Mouse (Mus musculus) kidney, embryonic 14.5 days (tissue): Measurements from ENCODE around the gene Olfr730. TPM values are rescaled to one million over a fixed set of nuclear protein-coding genes. Genes with fewer than 3 reads are reported as not detected.

Experiments
- ATAC-seq: fragments of 200-750 bp; cut with Nextera tagmentation; 2 replicates; pipeline ENCODE4 v1.8.0; 2017; ENCODE audit warnings: moderate number of reproducible peaks, mild to moderate bottlenecking, moderate TSS enrichment, moderate library complexity; ENCODE audit not compliant: low FRiP score, low TSS enrichment
- H3K27ac ChIP-seq: fragments of 300-500 bp; sonication (generic); 2 replicates; pipeline ENCODE4 v1.5.1; 2014; ENCODE audit warnings: low read depth, mild to moderate bottlenecking, low read length, moderate library complexity, mixed read lengths
- H3K27me3 ChIP-seq: fragments of 300-500 bp; sonication (generic); 2 replicates; pipeline ENCODE4 v1.6.1; 2014; ENCODE audit warnings: mild to moderate bottlenecking, low read length; ENCODE audit not compliant: control insufficient read depth, insufficient read depth
- H3K36me3 ChIP-seq: fragments of 300-500 bp; sonication (generic); 2 replicates; pipeline ENCODE4 v1.6.1; 2014; ENCODE audit warnings: low read length, mixed read lengths; ENCODE audit not compliant: control insufficient read depth, insufficient read depth
- H3K4me1 ChIP-seq: fragments of 300-500 bp; sonication (generic); 2 replicates; pipeline ENCODE4 v1.6.1; 2014; ENCODE audit warnings: low read length, mixed read lengths; ENCODE audit not compliant: control insufficient read depth, insufficient read depth
- H3K4me2 ChIP-seq: fragments of 300-500 bp; sonication (generic); replicated peaks from 2 replicates; pipeline ENCODE4 v1.6.1; 2014; ENCODE audit warnings: low read depth, mild to moderate bottlenecking, low read length
- H3K4me3 ChIP-seq: fragments of 300-500 bp; sonication (generic); 2 replicates; pipeline ENCODE4 v1.5.1; 2014; ENCODE audit warnings: mild to moderate bottlenecking, low read length
- H3K9ac ChIP-seq: fragments of 300-500 bp; sonication (generic); 2 replicates; pipeline ENCODE4 v1.6.1; 2014; ENCODE audit warnings: low read depth, mild to moderate bottlenecking, low read length, moderate library complexity
- H3K9me3 ChIP-seq: fragments of 300-500 bp; sonication (generic); 2 replicates; pipeline ENCODE4 v1.6.1; 2016; ENCODE audit warnings: low read length; ENCODE audit not compliant: control insufficient read depth
- WGBS: fragments of 180-500 bp; shearing (Covaris S2); extraction: QIAGEN DNeasy Blood & Tissue Kit; methylation state at CpG from one replicate; pipeline ENCODE4 v1.1.7; 2014; 5-methylcytosine and 5-hydroxymethylcytosine counted together
- polyA plus RNA-seq: library from polyadenylated mRNA; unstranded; fragments of >200 nt; fragmentation: Nextera tagmentation; extraction: Ambion mirVana; gene quantifications from 2 replicates; pipeline ENCODE4 v1.2.1, GENCODE M21; 2014

Gene Olfr730
- not detected in 2 replicates for polyA plus RNA-seq

DNA sequence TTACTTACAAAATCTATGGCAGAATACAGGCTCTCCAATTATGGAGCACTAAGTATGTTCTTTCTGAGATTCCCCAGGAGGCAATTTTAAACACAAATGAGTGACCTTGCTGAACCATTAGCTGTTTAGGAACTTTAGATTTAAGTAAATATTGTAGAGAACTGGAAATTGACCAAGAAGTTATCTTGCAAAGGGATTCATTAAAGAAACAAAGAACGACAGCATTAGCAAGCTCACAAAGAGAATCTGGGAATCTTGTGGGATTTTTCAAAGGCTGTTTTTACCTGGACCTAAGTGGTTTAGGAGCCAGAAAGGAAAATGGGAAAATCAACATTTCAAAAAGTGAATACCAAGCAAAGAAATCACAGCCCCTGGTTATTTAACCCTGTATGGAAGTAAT lies at the start of gene Olfr730:
Gene Olfr730, minus strand, starts transcription at position 101 of the 400 bp plus-strand sequence.
- Histone ChIP-seq H3K36me3 (no peaks in the 10 kb centered on the region), H3K27ac (no peak within 1 kb of the TSS), H3K9me3 (no peaks in the 10 kb centered on the region), H3K4me3 (no peak within 1 kb of the TSS), H3K27me3 (no peaks in the 10 kb centered on the region), H3K9ac (no peak within 1 kb of the TSS), H3K4me2 (no peak within 1 kb of the TSS), H3K4me1 (no peaks in the 10 kb centered on the region)
- WGBS: 58% methylated on average over 1 of the region's 1 CpGs
- no peak for ATAC-seq

- Histone ChIP-seq H3K36me3 (no peaks in the 10 kb centered on the region), H3K9ac (no peak within 1 kb of the TSS), H3K27me3 (no peaks in the 10 kb centered on the region), H3K4me2 (no peak within 1 kb of the TSS), H3K9me3 (no peaks in the 10 kb centered on the region), H3K27ac (no peak within 1 kb of the TSS), H3K4me3 (no peak within 1 kb of the TSS), H3K4me1 (no peaks in the 10 kb centered on the region)
- ATAC-seq: no peak
Measured at GRCm38 (mm10) chr14:50152810-50153209, 35.2 kb downstream of the Olfr730 start, which contains the start of gene Olfr729. Gene Olfr729, minus strand, starts transcription at chr14:50152910.

DNA sequence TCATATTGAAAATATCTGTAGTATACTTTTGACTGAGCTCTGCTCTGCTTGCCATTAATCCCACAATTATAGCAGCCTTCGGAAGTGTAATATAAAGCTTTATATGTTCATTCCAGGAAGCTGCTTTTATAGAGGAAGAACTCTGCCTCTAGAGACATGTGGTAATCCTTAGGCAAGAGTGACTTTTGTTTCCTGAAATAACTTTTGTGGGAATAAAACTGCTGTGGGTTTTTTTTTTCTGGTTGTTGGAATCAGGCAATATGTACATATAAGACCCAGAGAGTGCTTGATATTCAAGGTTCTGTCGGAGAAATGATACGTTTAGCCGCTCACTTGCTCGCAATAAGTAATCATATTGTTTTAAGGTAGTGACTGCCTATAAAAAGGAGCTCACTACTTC lies 45.4 kb downstream of the Olfr730 start, which contains the start of gene Olfr728:
Gene Olfr728, minus strand, starts transcription at position 101 of the 400 bp plus-strand sequence.
- H3K9me3 ChIP-seq: no peaks in the 10 kb centered on the region
- no peak within 1 kb of the TSS for H3K4me3 ChIP-seq
- no peak within 1 kb of the TSS for H3K27ac ChIP-seq
- H3K4me2 ChIP-seq: no peak within 1 kb of the TSS
- 91% methylated on average over 5 of the region's 5 CpGs for WGBS
- no peak for ATAC-seq
- no peaks in the 10 kb centered on the region for H3K4me1 ChIP-seq
- H3K27me3 ChIP-seq: no peaks in the 10 kb centered on the region
- no peak within 1 kb of the TSS for H3K9ac ChIP-seq
- H3K36me3 ChIP-seq: no peaks in the 10 kb centered on the region

Other genes with a start within 250 kb of the Olfr730 start
- gene Olfr724, start 224.9 kb downstream of the Olfr730 start, polyA plus RNA-seq: not detected in 2 replicates
- gene Olfr725, start 147.8 kb downstream of the Olfr730 start, polyA plus RNA-seq: not detected in 2 replicates
- gene Olfr726, start 97.2 kb downstream of the Olfr730 start, polyA plus RNA-seq: not detected in 2 replicates
- gene Olfr727, start 65.0 kb downstream of the Olfr730 start, polyA plus RNA-seq: not detected in 2 replicates
- not detected in 2 replicates for gene Olfr728, start 45.5 kb downstream of the Olfr730 start, polyA plus RNA-seq
- not detected in 2 replicates for gene Olfr729, start 35.3 kb downstream of the Olfr730 start, polyA plus RNA-seq
- not detected in 2 replicates for gene Olfr731, start 53.7 kb upstream of the Olfr730 start, polyA plus RNA-seq
- not detected in 2 replicates for gene Olfr732, start 96.0 kb upstream of the Olfr730 start, polyA plus RNA-seq
- not detected in 2 replicates for gene Olfr733, start 113.3 kb upstream of the Olfr730 start, polyA plus RNA-seq
- gene Olfr734, start 138.6 kb upstream of the Olfr730 start, polyA plus RNA-seq: not detected in 2 replicates
- gene Olfr735, start 160.7 kb upstream of the Olfr730 start, polyA plus RNA-seq: not detected in 2 replicates
- gene Tlr11, start 169.7 kb upstream of the Olfr730 start, polyA plus RNA-seq: not detected in 2 replicates
- gene Olfr736, start 193.0 kb upstream of the Olfr730 start, polyA plus RNA-seq: not detected in 2 replicates
- not detected in 2 replicates for gene Olfr738, start 219.4 kb upstream of the Olfr730 start, polyA plus RNA-seq
- not detected in 2 replicates for gene Olfr739, start 230.4 kb upstream of the Olfr730 start, polyA plus RNA-seq